Mouse (Mus musculus): ENCODE measurements around the gene Efna5. TPM values are rescaled to one million over a fixed set of nuclear protein-coding genes. Genes with fewer than 3 reads are reported as not detected.

Efna5 gene
- polyA plus RNA-seq, 1 experiment: 2.8 TPM

GRCm38 (mm10) chr17:62734901-62735300 is 146.2 kb downstream of the Efna5 start:
- TF ChIP-seq TCF3 (IDR thresholded peaks at IDR 0.05; ENCODE audit: insufficient read length, low read depth) (no peak), MAX (IDR thresholded peaks at IDR 0.05; ENCODE audit: low read depth) (no peak)
- H3K4me2 ChIP-seq (ENCODE audit: low read depth): no peak overlapping the region

GRCm38 (mm10) chr17:62734067-62734466 is 147.1 kb downstream of the Efna5 start:
- H3ac ChIP-seq (ENCODE audit: control insufficient read depth, insufficient read length): no peak overlapping the region
- no peaks in the 10 kb centered on the region for H3K27me3 ChIP-seq (ENCODE audit: control insufficient read depth, insufficient read depth, insufficient read length)
- TF ChIP-seq MYOG (IDR thresholded peaks at IDR 0.05; ENCODE audit: control insufficient read depth in 1 of 3, insufficient read depth in 1 of 3, insufficient read length in 2 of 3, low read depth in 2 of 3) (no peak), TCF12 (IDR thresholded peaks at IDR 0.05; ENCODE audit: insufficient read depth, poor library complexity, severe bottlenecking) (no peak), TCF3 (IDR thresholded peaks at IDR 0.05; ENCODE audit: insufficient read length, low read depth) (no peak), SRF (IDR thresholded peaks at IDR 0.05; ENCODE audit: control insufficient read depth, insufficient read length, low read depth) (no peak), POLR2AphosphoS2 (IDR thresholded peaks at IDR 0.05; ENCODE audit: insufficient read length, low read depth) (no peak), MYOD1 (IDR thresholded peaks at IDR 0.05; ENCODE audit: control insufficient read depth in 1 of 3, insufficient read length in 2 of 3, low read depth in 2 of 3) (no peak), REST (IDR thresholded peaks at IDR 0.05; ENCODE audit: insufficient read depth, insufficient read length) (no peak), POLR2A (IDR thresholded peaks at IDR 0.05; ENCODE audit: insufficient read length, low read depth) (no peak), CEBPB (IDR thresholded peaks at IDR 0.05; ENCODE audit: insufficient read depth, poor library complexity, severe bottlenecking) (no peak), E2F4 (IDR thresholded peaks at IDR 0.05; ENCODE audit: insufficient read depth) (no peak), USF1 (IDR thresholded peaks at IDR 0.05; ENCODE audit: low read depth) (no peak), MAX (IDR thresholded peaks at IDR 0.05; ENCODE audit: low read depth) (no peak)
- H3K36me3 ChIP-seq (ENCODE audit: control insufficient read depth, insufficient read depth): no peaks in the 10 kb centered on the region
- no peaks in the 10 kb centered on the region for H3K79me2 ChIP-seq (ENCODE audit: control insufficient read depth, insufficient read depth)
- H3K4me2 ChIP-seq (ENCODE audit: low read depth): no peak overlapping the region
- H3K4me3 ChIP-seq: no peak overlapping the region

More at GRCm38 (mm10) chr17:62734901-62735300, 146.2 kb downstream of the Efna5 start:
- no peaks in the 10 kb centered on the region for H3K36me3 ChIP-seq (ENCODE audit: control insufficient read depth, insufficient read depth)
- no peak overlapping the region for H3ac ChIP-seq (ENCODE audit: control insufficient read depth, insufficient read length)
- H3K79me2 ChIP-seq (ENCODE audit: control insufficient read depth, insufficient read depth): no peaks in the 10 kb centered on the region
- no peak overlapping the region for H3K4me3 ChIP-seq
- H3K27me3 ChIP-seq (ENCODE audit: control insufficient read depth, insufficient read depth, insufficient read length): no peaks in the 10 kb centered on the region

- H3K27me3 ChIP-seq (ENCODE audit: control insufficient read depth, insufficient read depth, insufficient read length): no peaks in the 10 kb centered on the region
- H3ac ChIP-seq (ENCODE audit: control insufficient read depth, insufficient read length): no peak overlapping the region
- H3K36me3 ChIP-seq (ENCODE audit: control insufficient read depth, insufficient read depth): no peaks in the 10 kb centered on the region
- no peak overlapping the region for H3K4me3 ChIP-seq
- H3K79me2 ChIP-seq (ENCODE audit: control insufficient read depth, insufficient read depth): peaks cover 5% of the 10 kb centered on the region
- TF ChIP-seq TCF3 (IDR thresholded peaks at IDR 0.05; ENCODE audit: insufficient read length, low read depth) (no peak), TCF12 (IDR thresholded peaks at IDR 0.05; ENCODE audit: insufficient read depth, poor library complexity, severe bottlenecking) (no peak), POLR2A (IDR thresholded peaks at IDR 0.05; ENCODE audit: insufficient read length, low read depth) (no peak), CEBPB (IDR thresholded peaks at IDR 0.05; ENCODE audit: insufficient read depth, poor library complexity, severe bottlenecking) (no peak), MYOG (IDR thresholded peaks at IDR 0.05; ENCODE audit: control insufficient read depth in 1 of 3, insufficient read depth in 1 of 3, insufficient read length in 2 of 3, low read depth in 2 of 3) (no peak), SRF (IDR thresholded peaks at IDR 0.05; ENCODE audit: control insufficient read depth, insufficient read length, low read depth) (no peak), POLR2AphosphoS2 (IDR thresholded peaks at IDR 0.05; ENCODE audit: insufficient read length, low read depth) (no peak), REST (IDR thresholded peaks at IDR 0.05; ENCODE audit: insufficient read depth, insufficient read length) (no peak), USF1 (IDR thresholded peaks at IDR 0.05; ENCODE audit: low read depth) (no peak), E2F4 (IDR thresholded peaks at IDR 0.05; ENCODE audit: insufficient read depth) (no peak), MYOD1 (IDR thresholded peaks at IDR 0.05; ENCODE audit: control insufficient read depth in 1 of 3, insufficient read length in 2 of 3, low read depth in 2 of 3) (no peak), MAX (IDR thresholded peaks at IDR 0.05; ENCODE audit: low read depth) (no peak)
- H3K4me2 ChIP-seq (ENCODE audit: low read depth): no peak overlapping the region
Observed at GRCm38 (mm10) chr17:62729754-62730470, 151.2 kb downstream of the Efna5 start.

GRCm38 (mm10) chr17:62728142-62728917 is 152.8 kb downstream of the Efna5 start:
- peaks cover 5% of the 10 kb centered on the region for H3K79me2 ChIP-seq (ENCODE audit: control insufficient read depth, insufficient read depth)
- no peak for TF ChIP-seq TCF12 (IDR thresholded peaks at IDR 0.05; ENCODE audit: insufficient read depth, poor library complexity, severe bottlenecking)
- TF ChIP-seq POLR2A (IDR thresholded peaks at IDR 0.05; ENCODE audit: insufficient read length, low read depth): no peak
- TF ChIP-seq MYOG (IDR thresholded peaks at IDR 0.05; ENCODE audit: control insufficient read depth in 1 of 3, insufficient read depth in 1 of 3, insufficient read length in 2 of 3, low read depth in 2 of 3): no peak
- no peak for TF ChIP-seq E2F4 (IDR thresholded peaks at IDR 0.05; ENCODE audit: insufficient read depth)
- TF ChIP-seq TCF3 (IDR thresholded peaks at IDR 0.05; ENCODE audit: insufficient read length, low read depth): no peak
- no peak for TF ChIP-seq CEBPB (IDR thresholded peaks at IDR 0.05; ENCODE audit: insufficient read depth, poor library complexity, severe bottlenecking)
- no peak for TF ChIP-seq USF1 (IDR thresholded peaks at IDR 0.05; ENCODE audit: low read depth)
- TF ChIP-seq REST (IDR thresholded peaks at IDR 0.05; ENCODE audit: insufficient read depth, insufficient read length): no peak
- TF ChIP-seq MAX (IDR thresholded peaks at IDR 0.05; ENCODE audit: low read depth): no peak
- TF ChIP-seq POLR2AphosphoS2 (IDR thresholded peaks at IDR 0.05; ENCODE audit: insufficient read length, low read depth): no peak
- no peak overlapping the region for H3K4me2 ChIP-seq (ENCODE audit: low read depth)
- no peak overlapping the region for H3ac ChIP-seq (ENCODE audit: control insufficient read depth, insufficient read length)
- no peaks in the 10 kb centered on the region for H3K36me3 ChIP-seq (ENCODE audit: control insufficient read depth, insufficient read depth)
- no peaks in the 10 kb centered on the region for H3K27me3 ChIP-seq (ENCODE audit: control insufficient read depth, insufficient read depth, insufficient read length)
- H3K4me3 ChIP-seq: no peak overlapping the region
